Mouse (Mus musculus): ENCODE results near the gene Gm45021. TPM values are rescaled to one million over a fixed set of nuclear protein-coding genes. Genes with fewer than 3 reads are reported as not detected.
A peak's percentile ranks its signal among the peaks of the same experiment; 100 is the strongest.

The Gm45021 gene
- polyA plus RNA-seq, 1 experiment from 2014 or later: not detected

- 97% methylated on average over 27 of the region's 27 CpGs for WGBS
These were observed 7.8 kb downstream of the Gm45021 start for GRCm38 (mm10) chr6:48597233-48597625.

GRCm38 (mm10) chr6:48600594-48600993, 11.2 kb downstream of the Gm45021 start:
- no peak overlapping the region for H3K27ac ChIP-seq (ENCODE audit: low read depth, low read length)
- 95% methylated on average over 1 of the region's 1 CpGs for WGBS
- DNase-seq (ENCODE audit: low spot score): no peak
- peaks cover 33% of the 10 kb centered on the region for H3K36me3 ChIP-seq (ENCODE audit: control insufficient read depth, insufficient read depth, low read length)
- 0 out of 2 replicates have a peak, but pooled peaks cover 3% of the 10 kb centered on the region for H3K4me1 ChIP-seq (ENCODE audit: control insufficient read depth, insufficient read depth, low read length)
- no peak overlapping the region for H3K9ac ChIP-seq (ENCODE audit: low read length)
- no peak overlapping the region for H3K4me3 ChIP-seq (ENCODE audit: low read depth, low read length)
- no peaks in the 10 kb centered on the region for H3K27me3 ChIP-seq (ENCODE audit: control insufficient read depth, insufficient read depth, low read length)
- no peak overlapping the region for H3K4me2 ChIP-seq (ENCODE audit: low read depth)
- no peak for ATAC-seq (ENCODE audit: insufficient read depth, low FRiP score, low TSS enrichment)
- 0 out of 2 replicates have a peak, but pooled peaks cover 3% of the 10 kb centered on the region for H3K9me3 ChIP-seq (ENCODE audit: control insufficient read depth, low read length)

More at GRCm38 (mm10) chr6:48597233-48597625, 7.8 kb downstream of the Gm45021 start:
- Histone ChIP-seq H3K27me3 (ENCODE audit: control insufficient read depth, insufficient read depth, low read length) (no peaks in the 10 kb centered on the region), H3K4me2 (ENCODE audit: low read depth) (no peak overlapping the region), H3K36me3 (ENCODE audit: control insufficient read depth, insufficient read depth, low read length) (peaks cover 33% of the 10 kb centered on the region), H3K4me3 (ENCODE audit: low read depth, low read length) (no peak overlapping the region), H3K9me3 (ENCODE audit: control insufficient read depth, low read length) (0 out of 2 replicates have a peak, but pooled peaks cover 3% of the 10 kb centered on the region), H3K4me1 (ENCODE audit: control insufficient read depth, insufficient read depth, low read length) (peaks cover 10% of the 10 kb centered on the region; the same call in 1 of the 2 replicates), H3K27ac (ENCODE audit: low read depth, low read length) (no peak overlapping the region), H3K9ac (ENCODE audit: low read length) (no peak overlapping the region)
- no peak for ATAC-seq (ENCODE audit: insufficient read depth, low FRiP score, low TSS enrichment)
- DNase-seq (ENCODE audit: low spot score): no peak

GRCm38 (mm10) chr6:48601271-48602079, 12.1 kb downstream of the Gm45021 start, which contains the start of gene Zfp775:
Zfp775 (plus strand) TSS chr6:48602063.
- Histone ChIP-seq H3K27ac (ENCODE audit: low read depth, low read length) (peak within 1 kb of the TSS; percentile 87), H3K4me2 (ENCODE audit: low read depth) (peak within 1 kb of the TSS; percentile 92), H3K4me1 (ENCODE audit: control insufficient read depth, insufficient read depth, low read length) (0 out of 2 replicates have a peak, but pooled peaks cover 3% of the 10 kb centered on the region), H3K4me3 (ENCODE audit: low read depth, low read length) (peak within 1 kb of the TSS; percentile 55), H3K9ac (ENCODE audit: low read length) (peak within 1 kb of the TSS; percentile 84), H3K36me3 (ENCODE audit: control insufficient read depth, insufficient read depth, low read length) (peaks cover 24% of the 10 kb centered on the region), H3K27me3 (ENCODE audit: control insufficient read depth, insufficient read depth, low read length) (no peaks in the 10 kb centered on the region), H3K9me3 (ENCODE audit: control insufficient read depth, low read length) (0 out of 2 replicates have a peak, but pooled peaks cover 3% of the 10 kb centered on the region)
- WGBS: 5% methylated on average over 42 of the region's 42 CpGs
- ATAC-seq (ENCODE audit: insufficient read depth, low FRiP score, low TSS enrichment) (peak; percentile 100), DNase-seq (ENCODE audit: low spot score) (peak; percentile 97)

DNA sequence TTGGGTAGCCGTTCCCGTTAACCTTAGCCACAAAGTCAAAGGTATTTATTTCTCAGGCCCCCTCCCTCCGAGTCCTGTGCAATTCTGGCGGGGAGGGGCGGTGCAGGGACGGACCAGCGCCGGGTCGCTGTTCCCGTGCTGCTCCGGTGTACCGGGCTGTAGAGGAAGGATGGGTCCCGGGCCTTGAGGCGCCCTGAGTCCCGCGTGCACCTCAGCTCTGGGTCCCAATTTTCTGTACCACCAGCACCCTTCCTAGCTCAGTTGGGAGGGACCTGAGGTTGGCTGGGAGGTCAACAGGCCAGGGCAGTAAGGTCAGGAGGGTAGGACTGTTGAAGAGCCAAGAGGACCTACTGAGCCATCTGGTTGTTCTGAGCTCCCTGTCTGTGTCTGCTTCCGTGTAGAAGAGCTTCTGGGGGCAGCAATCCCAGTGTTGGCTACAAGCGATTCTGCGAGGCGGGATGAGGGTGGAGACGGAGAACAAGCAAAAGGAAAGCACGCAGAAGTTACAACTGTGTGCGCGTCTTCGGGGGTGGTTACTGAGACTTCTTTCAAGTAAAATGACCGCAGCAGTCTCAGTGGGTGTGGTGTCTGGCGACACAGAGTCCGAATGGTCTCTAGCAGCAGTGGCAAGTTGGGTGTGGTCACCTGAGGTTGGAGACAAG, 12.8 kb downstream of the Gm45021 start:
- WGBS: 1% methylated on average over 28 of the region's 28 CpGs
- ATAC-seq (ENCODE audit: insufficient read depth, low FRiP score, low TSS enrichment) (peak; percentile 71), DNase-seq (ENCODE audit: low spot score) (no peak)
- Histone ChIP-seq H3K27ac (ENCODE audit: low read depth, low read length) (peak overlapping the region; percentile 87), H3K4me1 (ENCODE audit: control insufficient read depth, insufficient read depth, low read length) (0 out of 2 replicates have a peak, but pooled peaks cover 3% of the 10 kb centered on the region), H3K9me3 (ENCODE audit: control insufficient read depth, low read length) (0 out of 2 replicates have a peak, but pooled peaks cover 2% of the 10 kb centered on the region), H3K9ac (ENCODE audit: low read length) (peak overlapping the region; percentile 84), H3K4me2 (ENCODE audit: low read depth) (peak overlapping the region; percentile 92), H3K4me3 (ENCODE audit: low read depth, low read length) (peak overlapping the region; percentile 55), H3K27me3 (ENCODE audit: control insufficient read depth, insufficient read depth, low read length) (no peaks in the 10 kb centered on the region), H3K36me3 (ENCODE audit: control insufficient read depth, insufficient read depth, low read length) (peaks cover 17% of the 10 kb centered on the region)

GRCm38 (mm10) chr6:48608124-48608523, 18.7 kb downstream of the Gm45021 start:
- Histone ChIP-seq H3K4me3 (ENCODE audit: low read depth, low read length) (no peak overlapping the region), H3K27me3 (ENCODE audit: control insufficient read depth, insufficient read depth, low read length) (no peaks in the 10 kb centered on the region), H3K4me2 (ENCODE audit: low read depth) (no peak overlapping the region), H3K9ac (ENCODE audit: low read length) (no peak overlapping the region), H3K9me3 (ENCODE audit: control insufficient read depth, low read length) (no peaks in the 10 kb centered on the region), H3K4me1 (ENCODE audit: control insufficient read depth, insufficient read depth, low read length) (no peaks in the 10 kb centered on the region), H3K27ac (ENCODE audit: low read depth, low read length) (no peak overlapping the region), H3K36me3 (ENCODE audit: control insufficient read depth, insufficient read depth, low read length) (no peaks in the 10 kb centered on the region)
- WGBS: 60% methylated on average over 2 of the region's 2 CpGs
- ATAC-seq (ENCODE audit: insufficient read depth, low FRiP score, low TSS enrichment) (no peak), DNase-seq (ENCODE audit: low spot score) (no peak)

DNA sequence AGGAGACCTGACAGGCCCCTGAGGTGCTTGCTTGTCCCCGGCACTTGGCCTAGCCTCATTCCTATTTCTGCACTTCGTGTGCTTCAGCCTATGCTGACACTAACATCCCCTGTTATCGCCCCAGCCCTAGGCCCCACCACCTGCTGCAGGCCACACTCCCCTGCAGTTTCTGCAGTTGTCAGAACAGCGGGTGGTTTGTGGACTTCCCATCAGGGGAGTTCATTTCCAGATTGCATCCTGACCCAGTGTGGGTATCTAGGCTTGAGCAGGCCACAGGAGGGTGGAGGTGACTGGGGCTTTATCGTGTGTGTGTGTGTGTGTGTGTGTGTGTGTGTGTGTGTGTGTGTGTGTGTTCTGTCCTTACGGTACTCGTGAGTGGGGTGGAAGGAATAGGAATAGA, 20.1 kb downstream of the Gm45021 start:
- 64% methylated on average over 7 of the region's 7 CpGs for WGBS
- H3K27me3 ChIP-seq (ENCODE audit: control insufficient read depth, insufficient read depth, low read length): no peaks in the 10 kb centered on the region
- ATAC-seq (ENCODE audit: insufficient read depth, low FRiP score, low TSS enrichment): no peak

DNA sequence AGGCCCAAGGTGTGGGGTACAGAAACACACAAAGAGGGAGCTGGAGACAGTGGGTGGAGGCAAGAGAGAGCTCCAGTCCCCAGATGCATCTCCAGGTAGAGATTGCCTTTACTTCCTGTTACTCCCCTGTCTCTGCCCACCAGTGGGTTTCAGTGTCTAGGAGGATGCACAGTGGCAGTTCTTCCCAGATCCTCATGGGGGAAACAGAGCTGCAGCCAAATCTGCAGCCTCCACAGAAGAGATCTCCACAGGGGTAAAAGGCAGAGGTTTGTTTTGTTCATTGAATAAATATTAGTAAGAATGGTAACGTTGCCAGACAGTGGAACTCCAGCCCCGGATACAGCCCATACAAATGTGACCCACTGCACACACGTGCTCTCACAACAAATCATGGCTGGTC, 21.2 kb downstream of the Gm45021 start:
- Histone ChIP-seq H3K27ac (ENCODE audit: low read depth, low read length) (no peak overlapping the region), H3K4me2 (ENCODE audit: low read depth) (no peak overlapping the region), H3K4me3 (ENCODE audit: low read depth, low read length) (no peak overlapping the region), H3K36me3 (ENCODE audit: control insufficient read depth, insufficient read depth, low read length) (0 out of 2 replicates have a peak, but pooled peaks cover 5% of the 10 kb centered on the region), H3K27me3 (ENCODE audit: control insufficient read depth, insufficient read depth, low read length) (no peaks in the 10 kb centered on the region), H3K4me1 (ENCODE audit: control insufficient read depth, insufficient read depth, low read length) (no peaks in the 10 kb centered on the region), H3K9ac (ENCODE audit: low read length) (no peak overlapping the region), H3K9me3 (ENCODE audit: control insufficient read depth, low read length) (no peaks in the 10 kb centered on the region)
- ATAC-seq (ENCODE audit: insufficient read depth, low FRiP score, low TSS enrichment): no peak
- WGBS: 82% methylated on average over 3 of the region's 3 CpGs
- no peak for DNase-seq (ENCODE audit: low spot score)

More for the DNA sequence above, 20.1 kb downstream of the Gm45021 start:
- H3K4me2 ChIP-seq (ENCODE audit: low read depth): no peak overlapping the region
- no peak overlapping the region for H3K4me3 ChIP-seq (ENCODE audit: low read depth, low read length)
- H3K4me1 ChIP-seq (ENCODE audit: control insufficient read depth, insufficient read depth, low read length): no peaks in the 10 kb centered on the region
- H3K27ac ChIP-seq (ENCODE audit: low read depth, low read length): no peak overlapping the region
- no peaks in the 10 kb centered on the region for H3K9me3 ChIP-seq (ENCODE audit: control insufficient read depth, low read length)
- H3K9ac ChIP-seq (ENCODE audit: low read length): no peak overlapping the region
- DNase-seq (ENCODE audit: low spot score): no peak
- 0 out of 2 replicates have a peak, but pooled peaks cover 5% of the 10 kb centered on the region for H3K36me3 ChIP-seq (ENCODE audit: control insufficient read depth, insufficient read depth, low read length)

- no peak for ATAC-seq (ENCODE audit: insufficient read depth, low FRiP score, low TSS enrichment)
- H3K9me3 ChIP-seq (ENCODE audit: control insufficient read depth, low read length): no peaks in the 10 kb centered on the region
- no peak overlapping the region for H3K27ac ChIP-seq (ENCODE audit: low read depth, low read length)
- H3K36me3 ChIP-seq (ENCODE audit: control insufficient read depth, insufficient read depth, low read length): 0 out of 2 replicates have a peak, but pooled peaks cover 5% of the 10 kb centered on the region
- H3K9ac ChIP-seq (ENCODE audit: low read length): no peak overlapping the region
- H3K4me2 ChIP-seq (ENCODE audit: low read depth): no peak overlapping the region
- no peak for DNase-seq (ENCODE audit: low spot score)
- WGBS: 91% methylated on average over 4 of the region's 4 CpGs
- H3K4me1 ChIP-seq (ENCODE audit: control insufficient read depth, insufficient read depth, low read length): no peaks in the 10 kb centered on the region
- H3K27me3 ChIP-seq (ENCODE audit: control insufficient read depth, insufficient read depth, low read length): no peaks in the 10 kb centered on the region
- H3K4me3 ChIP-seq (ENCODE audit: low read depth, low read length): no peak overlapping the region
These were observed 24.1 kb downstream of the Gm45021 start for GRCm38 (mm10) chr6:48613464-48613863.

Data from neural tube, embryonic 11.5 days (tissue).